Mouse (Mus musculus): ENCODE results near the gene Cdc42ep1. TPM values are rescaled to one million over a fixed set of nuclear protein-coding genes. Genes with fewer than 3 reads are reported as not detected.
"Not testable (repeated sequence)": the region's sequence is repeated elsewhere in the genome, so short reads cannot be mapped to it uniquely, and the experiment has no call there.

Cdc42ep1 gene
- polyA plus RNA-seq, 1 experiment from 2014 or later: 13.1 TPM

- H3K36me3 ChIP-seq (ENCODE audit: control insufficient read depth, insufficient read depth): peaks cover 6% of the 10 kb centered on the region
- ATAC-seq (ENCODE audit: low read depth): no peak
- H3K4me1 ChIP-seq (ENCODE audit: control insufficient read depth, low read depth, low read length): peaks cover 25% of the 10 kb centered on the region
- H3K27me3 ChIP-seq (ENCODE audit: control insufficient read depth, insufficient read depth, low read depth, low read length): no peaks in the 10 kb centered on the region
- H3K4me3 ChIP-seq (ENCODE audit: low read depth, low read length): peak overlapping the region; percentile 89
- peak overlapping the region; percentile 88 for H3K9ac ChIP-seq (ENCODE audit: low read depth, low read length)
- no peaks in the 10 kb centered on the region for H3K9me3 ChIP-seq (replicated peaks; ENCODE audit: control insufficient read depth, low read length)
- peak overlapping the region; percentile 93 for H3K4me2 ChIP-seq (ENCODE audit: low read depth, low read length)
- peak overlapping the region; percentile 96 for H3K27ac ChIP-seq (ENCODE audit: low read length)
- WGBS (ENCODE audit: insufficient replicate concordance): under 1% methylated on average over 17 of the region's 17 CpGs
These were observed 35.5 kb downstream of the Cdc42ep1 start for GRCm38 (mm10) chr15:78877810-78878390.

DNA sequence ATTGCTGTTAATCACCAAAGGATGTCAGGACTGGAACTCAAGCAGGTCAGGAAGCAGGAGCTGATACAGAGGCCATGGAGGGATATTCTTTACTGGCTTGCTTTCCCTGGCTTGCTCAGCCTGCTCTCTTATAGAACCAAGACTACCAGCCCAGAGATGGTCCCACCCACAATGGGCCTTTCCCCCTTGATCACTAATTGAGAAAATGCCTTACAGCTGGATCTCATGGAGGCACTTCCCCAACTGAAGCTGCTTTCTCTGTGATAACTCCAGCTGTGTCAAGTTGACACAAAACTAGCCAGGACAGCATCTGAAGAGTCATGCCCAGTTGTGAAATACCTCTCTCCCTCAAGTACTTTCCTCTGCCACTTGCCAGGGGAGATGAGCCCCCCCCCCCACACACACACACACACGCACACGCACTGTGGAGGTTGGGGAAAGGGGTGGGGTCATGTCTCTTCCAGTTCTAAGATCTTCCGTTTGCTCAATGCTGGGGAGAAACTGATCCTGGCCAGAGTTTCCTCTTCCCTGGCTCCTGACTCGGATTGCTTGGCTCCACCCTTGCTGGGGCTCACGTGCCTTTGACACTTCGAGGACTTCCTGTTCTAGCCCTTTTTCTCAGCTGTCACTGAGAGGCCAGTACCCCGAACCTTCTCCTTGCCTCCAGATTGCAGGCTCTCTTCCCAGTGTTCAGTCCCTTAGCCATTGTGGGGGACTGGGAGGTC is 36.5 kb downstream of the Cdc42ep1 start:
- Histone ChIP-seq H3K4me1 (ENCODE audit: control insufficient read depth, low read depth, low read length) (peaks cover 25% of the 10 kb centered on the region), H3K27ac (ENCODE audit: low read length) (peak overlapping the region; percentile 11; the same call in 1 of the 2 replicates), H3K36me3 (ENCODE audit: control insufficient read depth, insufficient read depth) (peaks cover 15% of the 10 kb centered on the region), H3K4me2 (ENCODE audit: low read depth, low read length) (peak overlapping the region; percentile 93; the same call in 1 of the 2 replicates)
- not testable (repeated sequence) for H3K4me3 ChIP-seq (ENCODE audit: low read depth, low read length); H3K9me3 ChIP-seq (replicated peaks; ENCODE audit: control insufficient read depth, low read length); H3K27me3 ChIP-seq (ENCODE audit: control insufficient read depth, insufficient read depth, low read depth, low read length); H3K9ac ChIP-seq (ENCODE audit: low read depth, low read length); ATAC-seq (ENCODE audit: low read depth)
- 29% methylated on average over 7 of the region's 7 CpGs for WGBS (ENCODE audit: insufficient replicate concordance)

- H3K9me3 ChIP-seq (replicated peaks; ENCODE audit: control insufficient read depth, low read length): no peaks in the 10 kb centered on the region
- H3K4me2 ChIP-seq (ENCODE audit: low read depth, low read length): no peak overlapping the region
- H3K27ac ChIP-seq (ENCODE audit: low read length): no peak overlapping the region
- 84% methylated on average over 8 of the region's 8 CpGs for WGBS (ENCODE audit: insufficient replicate concordance)
- H3K9ac ChIP-seq (ENCODE audit: low read depth, low read length): no peak overlapping the region
- H3K36me3 ChIP-seq (ENCODE audit: control insufficient read depth, insufficient read depth): peaks cover 18% of the 10 kb centered on the region
- H3K4me3 ChIP-seq (ENCODE audit: low read depth, low read length): no peak overlapping the region
- no peak for ATAC-seq (ENCODE audit: low read depth)
- H3K4me1 ChIP-seq (ENCODE audit: control insufficient read depth, low read depth, low read length): peaks cover 25% of the 10 kb centered on the region
- H3K27me3 ChIP-seq (ENCODE audit: control insufficient read depth, insufficient read depth, low read depth, low read length): no peaks in the 10 kb centered on the region
These were observed 38.0 kb downstream of the Cdc42ep1 start for GRCm38 (mm10) chr15:78880432-78880831.

DNA sequence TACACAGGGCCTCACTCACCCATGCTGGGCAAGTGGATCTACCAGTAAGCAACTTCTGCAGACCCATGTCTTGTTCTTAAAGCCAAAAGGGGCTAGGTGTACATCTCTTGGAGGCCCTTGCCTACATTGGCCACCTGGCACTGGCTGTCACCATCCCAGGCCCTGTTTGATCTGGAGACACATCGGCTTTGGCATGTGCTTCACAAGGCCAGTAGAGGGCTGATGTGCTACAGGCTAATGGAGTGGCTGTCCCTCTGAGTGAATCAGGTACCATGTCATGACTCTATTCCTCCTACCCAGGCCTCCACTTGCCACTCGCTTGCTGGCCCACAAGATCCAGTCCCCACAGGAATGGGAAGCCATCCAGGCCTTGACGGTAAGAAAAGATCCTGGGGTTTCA is 39.4 kb downstream of the Cdc42ep1 start:
- WGBS (ENCODE audit: insufficient replicate concordance): 77% methylated on average over 3 of the region's 3 CpGs
- Histone ChIP-seq H3K9me3 (replicated peaks; ENCODE audit: control insufficient read depth, low read length) (no peaks in the 10 kb centered on the region), H3K4me1 (ENCODE audit: control insufficient read depth, low read depth, low read length) (peaks cover 13% of the 10 kb centered on the region), H3K9ac (ENCODE audit: low read depth, low read length) (no peak overlapping the region), H3K4me2 (ENCODE audit: low read depth, low read length) (no peak overlapping the region), H3K27me3 (ENCODE audit: control insufficient read depth, insufficient read depth, low read depth, low read length) (no peaks in the 10 kb centered on the region), H3K4me3 (ENCODE audit: low read depth, low read length) (no peak overlapping the region), H3K36me3 (ENCODE audit: control insufficient read depth, insufficient read depth) (peaks cover 26% of the 10 kb centered on the region), H3K27ac (ENCODE audit: low read length) (no peak overlapping the region)
- no peak for ATAC-seq (ENCODE audit: low read depth)

GRCm38 (mm10) chr15:78889401-78889853 is 47.0 kb downstream of the Cdc42ep1 start:
- no peaks in the 10 kb centered on the region for H3K27me3 ChIP-seq (ENCODE audit: control insufficient read depth, insufficient read depth, low read depth, low read length)
- WGBS (ENCODE audit: insufficient replicate concordance): 36% methylated on average over 13 of the region's 13 CpGs
- peaks cover 32% of the 10 kb centered on the region for H3K4me1 ChIP-seq (ENCODE audit: control insufficient read depth, low read depth, low read length)
- no peak overlapping the region for H3K27ac ChIP-seq (ENCODE audit: low read length)
- peak overlapping the region; percentile 1; the same call in 1 of the 2 replicates for H3K9ac ChIP-seq (ENCODE audit: low read depth, low read length)
- H3K9me3 ChIP-seq (replicated peaks; ENCODE audit: control insufficient read depth, low read length): no peaks in the 10 kb centered on the region
- ATAC-seq (ENCODE audit: low read depth): peak; percentile 49; the same call in 1 of the 2 replicates
- H3K4me2 ChIP-seq (ENCODE audit: low read depth, low read length): no peak overlapping the region
- H3K36me3 ChIP-seq (ENCODE audit: control insufficient read depth, insufficient read depth): peaks cover 18% of the 10 kb centered on the region
- H3K4me3 ChIP-seq (ENCODE audit: low read depth, low read length): no peak overlapping the region

GRCm38 (mm10) chr15:78892440-78892839 is 50.0 kb downstream of the Cdc42ep1 start:
- H3K4me1 ChIP-seq (ENCODE audit: control insufficient read depth, low read depth, low read length): peaks cover 62% of the 10 kb centered on the region
- ATAC-seq (ENCODE audit: low read depth): no peak
- no peak overlapping the region for H3K4me3 ChIP-seq (ENCODE audit: low read depth, low read length)
- H3K36me3 ChIP-seq (ENCODE audit: control insufficient read depth, insufficient read depth): peaks cover 5% of the 10 kb centered on the region
- H3K4me2 ChIP-seq (ENCODE audit: low read depth, low read length): no peak overlapping the region
- H3K9ac ChIP-seq (ENCODE audit: low read depth, low read length): no peak overlapping the region
- H3K9me3 ChIP-seq (replicated peaks; ENCODE audit: control insufficient read depth, low read length): no peaks in the 10 kb centered on the region
- 49% methylated on average over 7 of the region's 7 CpGs for WGBS (ENCODE audit: insufficient replicate concordance)
- no peaks in the 10 kb centered on the region for H3K27me3 ChIP-seq (ENCODE audit: control insufficient read depth, insufficient read depth, low read depth, low read length)
- no peak overlapping the region for H3K27ac ChIP-seq (ENCODE audit: low read length)

DNA sequence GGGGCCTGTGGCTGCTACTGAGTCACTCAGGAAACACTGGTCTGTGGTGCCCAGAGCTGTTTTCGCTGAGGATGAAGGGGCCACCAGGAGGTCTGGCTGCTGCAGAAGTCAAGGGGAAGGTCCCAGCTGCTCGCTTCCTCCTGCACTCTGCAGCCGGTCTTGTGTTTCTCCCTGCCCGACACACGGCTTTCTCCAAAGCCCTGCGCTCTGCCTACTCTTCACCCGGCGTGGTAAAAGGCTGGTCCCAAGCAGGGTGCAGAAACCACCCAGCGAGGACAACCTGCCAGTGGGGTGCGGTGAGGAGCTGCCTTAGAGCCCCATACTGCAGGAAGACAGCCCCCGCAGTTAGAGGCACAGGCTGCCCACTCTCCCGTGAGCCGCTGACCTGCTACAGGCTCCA is 52.3 kb downstream of the Cdc42ep1 start:
- 31% methylated on average over 13 of the region's 13 CpGs for WGBS (ENCODE audit: insufficient replicate concordance)
- peaks cover 5% of the 10 kb centered on the region for H3K36me3 ChIP-seq (ENCODE audit: control insufficient read depth, insufficient read depth)
- H3K4me3 ChIP-seq (ENCODE audit: low read depth, low read length): no peak overlapping the region
- no peaks in the 10 kb centered on the region for H3K27me3 ChIP-seq (ENCODE audit: control insufficient read depth, insufficient read depth, low read depth, low read length)
- H3K4me1 ChIP-seq (ENCODE audit: control insufficient read depth, low read depth, low read length): peaks cover 73% of the 10 kb centered on the region
- no peak for ATAC-seq (ENCODE audit: low read depth)
- peak overlapping the region; percentile 33; the same call in 1 of the 2 replicates for H3K4me2 ChIP-seq (ENCODE audit: low read depth, low read length)
- H3K9ac ChIP-seq (ENCODE audit: low read depth, low read length): no peak overlapping the region
- peak overlapping the region; percentile 60 for H3K27ac ChIP-seq (ENCODE audit: low read length)
- no peaks in the 10 kb centered on the region for H3K9me3 ChIP-seq (replicated peaks; ENCODE audit: control insufficient read depth, low read length)

DNA sequence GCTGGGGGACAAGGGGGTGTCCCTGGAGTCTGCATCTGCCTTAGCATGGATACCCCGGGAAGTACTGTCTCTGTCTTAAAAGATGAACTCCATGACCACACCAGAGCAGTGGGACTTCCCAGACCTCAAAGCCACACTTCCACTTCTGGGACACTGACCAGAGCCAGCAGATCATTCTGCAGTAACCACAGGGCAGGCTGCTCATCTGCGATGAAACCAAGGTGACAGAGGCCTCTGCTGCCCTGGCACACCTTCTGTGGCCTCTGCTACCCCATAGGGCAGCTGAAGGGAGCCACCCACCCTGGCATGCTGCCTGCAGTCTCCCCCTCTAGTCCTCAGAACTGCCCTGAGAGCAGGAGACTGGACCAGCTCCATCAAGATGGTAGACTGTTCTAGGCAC is 53.3 kb downstream of the Cdc42ep1 start:
- Histone ChIP-seq H3K9ac (ENCODE audit: low read depth, low read length) (no peak overlapping the region), H3K27ac (ENCODE audit: low read length) (peak overlapping the region; percentile 54), H3K4me3 (ENCODE audit: low read depth, low read length) (no peak overlapping the region), H3K9me3 (replicated peaks; ENCODE audit: control insufficient read depth, low read length) (no peaks in the 10 kb centered on the region), H3K4me2 (ENCODE audit: low read depth, low read length) (no peak overlapping the region), H3K4me1 (ENCODE audit: control insufficient read depth, low read depth, low read length) (peaks cover 77% of the 10 kb centered on the region), H3K36me3 (ENCODE audit: control insufficient read depth, insufficient read depth) (peaks cover 5% of the 10 kb centered on the region), H3K27me3 (ENCODE audit: control insufficient read depth, insufficient read depth, low read depth, low read length) (no peaks in the 10 kb centered on the region)
- ATAC-seq (ENCODE audit: low read depth): no peak
- WGBS (ENCODE audit: insufficient replicate concordance): 25% methylated on average over 2 of the region's 2 CpGs

- H3K4me3 ChIP-seq (ENCODE audit: low read depth, low read length): no peak overlapping the region
- no peak overlapping the region for H3K9ac ChIP-seq (ENCODE audit: low read depth, low read length)
- H3K4me2 ChIP-seq (ENCODE audit: low read depth, low read length): no peak overlapping the region
- ATAC-seq (ENCODE audit: low read depth): no peak
- 40% methylated on average over 3 of the region's 3 CpGs for WGBS (ENCODE audit: insufficient replicate concordance)
- peaks cover 81% of the 10 kb centered on the region for H3K4me1 ChIP-seq (ENCODE audit: control insufficient read depth, low read depth, low read length)
- no peaks in the 10 kb centered on the region for H3K27me3 ChIP-seq (ENCODE audit: control insufficient read depth, insufficient read depth, low read depth, low read length)
- H3K36me3 ChIP-seq (ENCODE audit: control insufficient read depth, insufficient read depth): peaks cover 5% of the 10 kb centered on the region
- peak overlapping the region; percentile 54 for H3K27ac ChIP-seq (ENCODE audit: low read length)
- H3K9me3 ChIP-seq (replicated peaks; ENCODE audit: control insufficient read depth, low read length): no peaks in the 10 kb centered on the region
These were observed 53.7 kb downstream of the Cdc42ep1 start for GRCm38 (mm10) chr15:78896149-78896548.

Data from liver, embryonic 16.5 days (tissue).